Mouse (Mus musculus): ENCODE data around the gene Clasrp.
"Not testable (repeated sequence)": the region's sequence is repeated elsewhere in the genome, so short reads cannot be mapped to it uniquely, and the experiment has no call there.

Gene Clasrp

GRCm38 (mm10) chr7:19607291-19607690, 3.0 kb upstream of the Clasrp start:
- DNase-seq, result no peak

GRCm38 (mm10) chr7:19604606-19605214, 424 bp upstream of the Clasrp start:
- not testable (repeated sequence) for DNase-seq

GRCm38 (mm10) chr7:19603055-19603454, 1.2 kb downstream of the Clasrp start:
- DNase-seq, result no peak

GRCm38 (mm10) chr7:19600562-19600961, 3.7 kb downstream of the Clasrp start:
- DNase-seq, result no peak

GRCm38 (mm10) chr7:19593061-19593730, 11.1 kb downstream of the Clasrp start:
- no peak for DNase-seq

- DNase-seq, result peak; percentile 74
Observed at GRCm38 (mm10) chr7:19589917-19590316, 14.4 kb downstream of the Clasrp start.

- peak; percentile 70 for DNase-seq
Observed at GRCm38 (mm10) chr7:19589207-19589606, 15.1 kb downstream of the Clasrp start.

GRCm38 (mm10) chr7:19586269-19586668, 18.0 kb downstream of the Clasrp start:
- no peak for DNase-seq

GRCm38 (mm10) chr7:19580634-19581033, 23.7 kb downstream of the Clasrp start:
- DNase-seq, result no peak

GRCm38 (mm10) chr7:19579751-19580150, 24.5 kb downstream of the Clasrp start:
- no peak for DNase-seq

- DNase-seq, result no peak
Observed at GRCm38 (mm10) chr7:19578436-19578835, 25.9 kb downstream of the Clasrp start.

GRCm38 (mm10) chr7:19577877-19578414, 26.3 kb downstream of the Clasrp start:
- no peak for DNase-seq

GRCm38 (mm10) chr7:19577141-19577852, 27.0 kb downstream of the Clasrp start, which contains the start of the genes Zfp296 and Gemin7:
Zfp296 (plus strand) TSS chr7:19577287.
Gemin7 (minus strand) TSS chr7:19577595.
- no peak for DNase-seq

GRCm38 (mm10) chr7:19575559-19575958, 28.7 kb downstream of the Clasrp start:
- DNase-seq, result no peak

GRCm38 (mm10) chr7:19573776-19574140, 30.5 kb downstream of the Clasrp start:
- no peak for DNase-seq

- peak; percentile 75 for DNase-seq
Observed at GRCm38 (mm10) chr7:19572926-19573775, 31.1 kb downstream of the Clasrp start.

GRCm38 (mm10) chr7:19569647-19570046, 34.6 kb downstream of the Clasrp start:
- no peak for DNase-seq

GRCm38 (mm10) chr7:19567426-19567825, 36.9 kb downstream of the Clasrp start:
- no peak for DNase-seq

GRCm38 (mm10) chr7:19565803-19566202, 38.5 kb downstream of the Clasrp start:
- DNase-seq, result no peak

- no peak for DNase-seq
Observed at GRCm38 (mm10) chr7:19564455-19564854, 39.8 kb downstream of the Clasrp start.

GRCm38 (mm10) chr7:19563884-19564283, 40.4 kb downstream of the Clasrp start:
- DNase-seq, result no peak

GRCm38 (mm10) chr7:19562643-19563410, 41.5 kb downstream of the Clasrp start, which contains the start of gene Ppp1r37:
Ppp1r37 (minus strand) TSS chr7:19563076.
- DNase-seq, result no peak
